Mouse (Mus musculus): ENCODE measurements around the gene Cd96.

- TF ChIP-seq CTCF (IDR thresholded peaks at IDR 0.05; ENCODE audit: low read depth, low read length) (no peak), GATA1 (IDR thresholded peaks at IDR 0.05; ENCODE audit: borderline replicate concordance, low read length) (no peak), POLR2AphosphoS5 (IDR thresholded peaks at IDR 0.05; ENCODE audit: insufficient replicate concordance, low read depth, low read length) (no peak), GATA2 (IDR thresholded peaks at IDR 0.05; ENCODE audit: borderline replicate concordance, low read depth, low read length) (no peak), TAL1 (conservative IDR thresholded peaks at IDR 0.05; ENCODE audit: low read depth, low read length) (no peak)
These were observed 5.3 kb downstream of the Cd96 start for GRCm38 (mm10) chr16:46114727-46115126.

Data from G1E (cell line).